Mouse (Mus musculus) lung, embryonic 14.5 days (tissue): ENCODE measurements around the gene Dync2h1. TPM values are rescaled to one million over a fixed set of nuclear protein-coding genes. Genes with fewer than 3 reads are reported as not detected.

Source experiments
- ATAC-seq: fragments of 200-750 bp; cut with Nextera tagmentation; 2 replicates; pipeline ENCODE4 v1.8.0; 2017; ENCODE audit warnings: mild to moderate bottlenecking, moderate TSS enrichment, moderate library complexity; ENCODE audit not compliant: insufficient read depth
- DNase-seq: peaks from one replicate; pipeline ENCODE4 v3.0.0-alpha.2; 2015
- H3K27ac ChIP-seq: fragments of 300-500 bp; sonication (generic); 2 replicates; pipeline ENCODE4 v1.5.1; 2014; ENCODE audit warnings: low read depth, mild to moderate bottlenecking, moderate library complexity
- H3K27me3 ChIP-seq: fragments of 300-500 bp; sonication (generic); 2 replicates; pipeline ENCODE4 v1.6.1; 2014; ENCODE audit warnings: low read length, control low read depth; ENCODE audit not compliant: insufficient read depth
- H3K36me3 ChIP-seq: fragments of 300-500 bp; sonication (generic); 2 replicates; pipeline ENCODE4 v1.6.1; 2014; ENCODE audit warnings: control low read depth; ENCODE audit not compliant: insufficient read depth
- H3K4me1 ChIP-seq: fragments of 300-500 bp; sonication (generic); 2 replicates; pipeline ENCODE4 v1.6.1; 2014; ENCODE audit warnings: antibody characterized with exemption, control low read depth; ENCODE audit not compliant: insufficient read depth
- H3K4me2 ChIP-seq: fragments of 300-500 bp; sonication (generic); 2 replicates; pipeline ENCODE4 v1.6.1; 2014; ENCODE audit warnings: mild to moderate bottlenecking
- H3K4me3 ChIP-seq: fragments of 300-500 bp; sonication (generic); 2 replicates; pipeline ENCODE4 v1.5.1; 2014; ENCODE audit warnings: low read depth, low read length
- H3K9ac ChIP-seq: fragments of 300-500 bp; sonication (generic); 2 replicates; pipeline ENCODE4 v1.6.1; 2014
- H3K9me3 ChIP-seq: fragments of 300-500 bp; sonication (generic); 2 replicates; pipeline ENCODE4 v1.6.1; 2016; ENCODE audit warnings: low read depth, low read length, control low read depth
- CTCF ChIP-seq: IDR thresholded peaks from 2 replicates; pipeline ENCODE4 v1.5.1; 2016; ENCODE audit warnings: antibody characterized with exemption, low read depth
- WGBS: fragments of 180-500 bp; shearing (Covaris S2); extraction: QIAGEN DNeasy Blood & Tissue Kit; methylation state at CpG from one replicate; pipeline ENCODE4 v1.1.7; 2014; 5-methylcytosine and 5-hydroxymethylcytosine counted together
- polyA plus RNA-seq: library from polyadenylated mRNA; unstranded; fragments of >200 nt; fragmentation: Nextera tagmentation; extraction: Ambion mirVana; gene quantifications from 2 replicates; pipeline ENCODE4 v1.2.1, GENCODE M21; 2014

The Dync2h1 gene
- polyA plus RNA-seq, 1 experiment from 2014 or later = 16.0 TPM

- TF ChIP-seq CTCF = no peak
- WGBS = 11% methylated on average over 41 of the region's 41 CpGs
- Histone ChIP-seq H3K4me3 (peak overlapping the region; percentile 50), H3K9ac (peak overlapping the region; percentile 68), H3K4me2 (peak overlapping the region; percentile 76), H3K9me3 (no peaks in the 10 kb centered on the region), H3K4me1 (no peaks in the 10 kb centered on the region), H3K27me3 (no peaks in the 10 kb centered on the region), H3K36me3 (peaks cover 9% of the 10 kb centered on the region; the same call in 1 of the 2 replicates), H3K27ac (no peak overlapping the region)
- DNase-seq = peak; percentile 93
- ATAC-seq = peak; percentile 100
These were observed 7.3 kb downstream of the Dync2h1 start for GRCm38 (mm10) chr9:7176618-7177610.

GRCm38 (mm10) chr9:7173756-7174155 is 10.5 kb downstream of the Dync2h1 start:
- ATAC-seq = no peak
- no peak for DNase-seq
- Histone ChIP-seq H3K9me3 (no peaks in the 10 kb centered on the region), H3K4me2 (no peak overlapping the region), H3K9ac (no peak overlapping the region), H3K4me3 (no peak overlapping the region), H3K27ac (no peak overlapping the region), H3K27me3 (no peaks in the 10 kb centered on the region), H3K36me3 (peaks cover 11% of the 10 kb centered on the region; the same call in 1 of the 2 replicates), H3K4me1 (no peaks in the 10 kb centered on the region)
- 89% methylated on average over 1 of the region's 1 CpGs for WGBS
- TF ChIP-seq CTCF = no peak

DNA sequence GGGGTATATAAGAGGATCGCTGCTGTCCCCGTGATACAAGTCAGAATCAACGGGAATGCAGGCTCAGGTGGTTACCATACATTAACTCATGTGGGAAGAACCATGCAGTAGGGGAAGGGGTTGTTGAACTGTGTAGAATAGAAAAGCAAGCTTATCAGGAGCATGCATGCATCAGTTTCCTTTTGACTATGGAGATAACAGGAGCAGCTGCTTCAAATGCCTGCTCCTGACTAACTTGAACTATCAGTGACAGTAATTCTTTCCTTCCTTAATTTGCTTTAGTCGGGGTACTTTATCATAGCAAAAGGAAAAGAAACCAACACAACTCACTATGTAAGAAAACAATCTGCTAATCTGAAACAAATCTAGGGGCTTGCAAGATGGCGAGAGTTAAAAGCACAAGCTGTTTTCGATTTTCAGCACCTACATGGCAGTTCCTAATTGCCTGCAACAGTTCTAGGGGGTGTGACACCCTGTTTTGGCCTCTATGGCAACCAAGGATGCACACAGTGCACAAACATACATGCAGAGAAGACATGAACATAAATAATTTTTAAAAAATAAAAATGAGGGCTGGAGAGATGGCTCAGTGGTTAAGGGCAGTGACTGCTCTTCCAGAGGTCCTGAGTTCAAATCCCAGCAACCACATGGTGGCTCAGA is 16.8 kb downstream of the Dync2h1 start:
- DNase-seq (no peak), ATAC-seq (no peak)
- Histone ChIP-seq H3K9ac (no peak overlapping the region), H3K27ac (no peak overlapping the region), H3K27me3 (no peaks in the 10 kb centered on the region), H3K36me3 (peaks cover 19% of the 10 kb centered on the region; the same call in 1 of the 2 replicates), H3K4me3 (no peak overlapping the region), H3K9me3 (no peaks in the 10 kb centered on the region), H3K4me1 (no peaks in the 10 kb centered on the region), H3K4me2 (no peak overlapping the region)
- no peak for TF ChIP-seq CTCF
- 85% methylated on average over 6 of the region's 6 CpGs for WGBS

GRCm38 (mm10) chr9:7160688-7161087 is 23.6 kb downstream of the Dync2h1 start:
- ATAC-seq (no peak), DNase-seq (no peak)
- Histone ChIP-seq H3K27ac (no peak overlapping the region), H3K9me3 (no peaks in the 10 kb centered on the region), H3K4me1 (no peaks in the 10 kb centered on the region), H3K4me2 (no peak overlapping the region), H3K4me3 (no peak overlapping the region), H3K36me3 (peaks cover 40% of the 10 kb centered on the region), H3K9ac (no peak overlapping the region), H3K27me3 (no peaks in the 10 kb centered on the region)
- no peak for TF ChIP-seq CTCF
- 95% methylated on average over 5 of the region's 5 CpGs for WGBS

DNA sequence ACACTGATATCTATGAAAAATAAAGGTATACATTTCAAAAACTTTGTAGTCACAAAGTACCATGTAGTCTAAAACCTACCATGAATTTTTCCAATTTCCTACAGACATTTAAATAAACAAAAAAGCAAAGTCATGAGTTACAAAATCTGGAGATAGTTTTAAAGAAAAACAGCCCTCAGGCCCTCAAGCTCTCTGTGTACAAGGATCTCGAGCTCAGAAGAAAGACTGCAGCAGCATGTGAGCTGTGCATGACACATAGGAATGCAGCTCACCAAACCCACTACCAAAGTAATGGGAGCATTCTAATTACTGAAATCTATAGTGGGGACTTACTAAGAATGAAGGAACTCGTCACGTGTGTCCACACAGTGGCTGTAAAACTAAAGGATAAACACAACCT is 24.5 kb downstream of the Dync2h1 start:
- WGBS = 73% methylated on average over 3 of the region's 3 CpGs
- ATAC-seq (no peak), DNase-seq (no peak)
- H3K4me3 ChIP-seq = no peak overlapping the region
- H3K9me3 ChIP-seq = no peaks in the 10 kb centered on the region
- H3K9ac ChIP-seq = no peak overlapping the region
- H3K27me3 ChIP-seq = no peaks in the 10 kb centered on the region
- no peak overlapping the region for H3K4me2 ChIP-seq
- TF ChIP-seq CTCF = no peak
- no peak overlapping the region for H3K27ac ChIP-seq
- peaks cover 45% of the 10 kb centered on the region for H3K36me3 ChIP-seq
- H3K4me1 ChIP-seq = no peaks in the 10 kb centered on the region

GRCm38 (mm10) chr9:7158605-7159004 is 25.6 kb downstream of the Dync2h1 start:
- peaks cover 41% of the 10 kb centered on the region for H3K36me3 ChIP-seq
- WGBS = 89% methylated on average over 7 of the region's 7 CpGs

DNA sequence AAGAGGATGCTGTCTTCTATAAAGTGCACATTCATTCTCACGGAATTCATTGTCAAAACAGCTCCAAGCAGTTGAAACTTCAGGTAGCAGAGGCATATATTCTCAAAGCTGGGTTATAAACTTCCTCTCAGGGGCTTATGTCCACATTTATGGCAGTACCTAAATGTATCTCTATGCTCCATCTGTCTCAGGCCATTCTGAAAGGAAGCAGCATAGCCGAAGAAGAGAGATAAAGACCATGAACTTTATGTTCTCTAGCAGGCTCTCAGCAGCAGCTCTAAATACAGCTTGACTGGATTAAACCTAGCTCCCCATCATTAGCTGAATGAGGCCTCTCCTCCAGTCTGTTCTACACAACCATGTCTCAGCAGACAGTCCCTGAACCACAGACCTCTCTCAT is 29.9 kb downstream of the Dync2h1 start:
- ATAC-seq (no peak), DNase-seq (no peak)
- no peak overlapping the region for H3K9ac ChIP-seq
- no peak overlapping the region for H3K27ac ChIP-seq
- 89% methylated on average over 2 of the region's 2 CpGs for WGBS
- H3K4me2 ChIP-seq = no peak overlapping the region
- H3K4me1 ChIP-seq = no peaks in the 10 kb centered on the region
- no peaks in the 10 kb centered on the region for H3K27me3 ChIP-seq
- H3K9me3 ChIP-seq = no peaks in the 10 kb centered on the region
- TF ChIP-seq CTCF = no peak
- H3K4me3 ChIP-seq = no peak overlapping the region
- H3K36me3 ChIP-seq = peaks cover 21% of the 10 kb centered on the region; the same call in 1 of the 2 replicates

More at GRCm38 (mm10) chr9:7158605-7159004, 25.6 kb downstream of the Dync2h1 start:
- Histone ChIP-seq H3K27ac (no peak overlapping the region), H3K4me1 (no peaks in the 10 kb centered on the region), H3K9me3 (no peaks in the 10 kb centered on the region), H3K27me3 (no peaks in the 10 kb centered on the region), H3K4me3 (no peak overlapping the region), H3K9ac (no peak overlapping the region), H3K4me2 (no peak overlapping the region)
- no peak for ATAC-seq
- no peak for DNase-seq
- TF ChIP-seq CTCF = no peak
